Mouse (Mus musculus) intestine, postnatal 0 days (tissue): ENCODE data around the gene Lalba. TPM values are rescaled to one million over a fixed set of nuclear protein-coding genes. Genes with fewer than 3 reads are reported as not detected.
"Not testable (repeated sequence)": the region's sequence is repeated elsewhere in the genome, so short reads cannot be mapped to it uniquely, and the experiment has no call there.

Source experiments
- ATAC-seq: fragments of 200-750 bp; cut with Nextera tagmentation; 2 replicates; pipeline ENCODE4 v1.8.0; 2017; ENCODE audit warnings: mild to moderate bottlenecking, moderate TSS enrichment, moderate library complexity
- H3K27ac ChIP-seq: fragments of 300-500 bp; sonication (generic); 2 replicates; pipeline ENCODE4 v1.5.1; 2014; ENCODE audit warnings: mild to moderate bottlenecking, low read depth, low read length, moderate library complexity
- H3K27me3 ChIP-seq: fragments of 300-500 bp; sonication (generic); replicated peaks from 2 replicates; pipeline ENCODE4 v1.6.1; 2014; ENCODE audit warnings: low read length, mixed read lengths; ENCODE audit not compliant: control insufficient read depth, insufficient read depth
- H3K36me3 ChIP-seq: fragments of 300-500 bp; sonication (generic); 2 replicates; pipeline ENCODE4 v1.6.1; 2014; ENCODE audit warnings: mild to moderate bottlenecking, moderate library complexity; ENCODE audit not compliant: control insufficient read depth, insufficient read depth
- H3K4me1 ChIP-seq: fragments of 300-500 bp; sonication (generic); replicated peaks from 2 replicates; pipeline ENCODE4 v1.6.1; 2014; ENCODE audit warnings: antibody characterized with exemption, low read length, mixed read lengths; ENCODE audit not compliant: control insufficient read depth, insufficient read depth
- H3K4me2 ChIP-seq: fragments of 300-500 bp; sonication (generic); replicated peaks from 2 replicates; pipeline ENCODE4 v1.6.1; 2014; ENCODE audit warnings: low read depth, mild to moderate bottlenecking, moderate library complexity
- H3K4me3 ChIP-seq: fragments of 300-500 bp; sonication (generic); 2 replicates; pipeline ENCODE4 v1.5.1; 2014; ENCODE audit warnings: low read depth, low read length
- H3K9ac ChIP-seq: fragments of 300-500 bp; sonication (generic); 2 replicates; pipeline ENCODE4 v1.6.1; 2014; ENCODE audit warnings: mild to moderate bottlenecking, low read depth, low read length
- H3K9me3 ChIP-seq: fragments of 300-500 bp; sonication (generic); 2 replicates; pipeline ENCODE4 v1.6.1; 2016; ENCODE audit warnings: mixed run types; ENCODE audit not compliant: control insufficient read depth
- CTCF ChIP-seq: sonication (generic); IDR thresholded peaks from 2 replicates; pipeline ENCODE4 v1.5.1; 2016; ENCODE audit warnings: low read depth, mild to moderate bottlenecking, control low read depth, antibody characterized with exemption, moderate library complexity
- WGBS: fragments of 180-500 bp; shearing (Covaris S2); extraction: QIAGEN DNeasy Blood & Tissue Kit; methylation state at CpG from one replicate; pipeline ENCODE4 v1.1.7; 2014; 5-methylcytosine and 5-hydroxymethylcytosine counted together
- polyA plus RNA-seq: library from polyadenylated mRNA; unstranded; fragments of >200 nt; fragmentation: Nextera tagmentation; extraction: Ambion mirVana; gene quantifications from 2 replicates; pipeline ENCODE4 v1.2.1, GENCODE M21; 2015

Lalba gene
- polyA plus RNA-seq, 1 experiment from 2014 or later, result 0.56 TPM

DNA sequence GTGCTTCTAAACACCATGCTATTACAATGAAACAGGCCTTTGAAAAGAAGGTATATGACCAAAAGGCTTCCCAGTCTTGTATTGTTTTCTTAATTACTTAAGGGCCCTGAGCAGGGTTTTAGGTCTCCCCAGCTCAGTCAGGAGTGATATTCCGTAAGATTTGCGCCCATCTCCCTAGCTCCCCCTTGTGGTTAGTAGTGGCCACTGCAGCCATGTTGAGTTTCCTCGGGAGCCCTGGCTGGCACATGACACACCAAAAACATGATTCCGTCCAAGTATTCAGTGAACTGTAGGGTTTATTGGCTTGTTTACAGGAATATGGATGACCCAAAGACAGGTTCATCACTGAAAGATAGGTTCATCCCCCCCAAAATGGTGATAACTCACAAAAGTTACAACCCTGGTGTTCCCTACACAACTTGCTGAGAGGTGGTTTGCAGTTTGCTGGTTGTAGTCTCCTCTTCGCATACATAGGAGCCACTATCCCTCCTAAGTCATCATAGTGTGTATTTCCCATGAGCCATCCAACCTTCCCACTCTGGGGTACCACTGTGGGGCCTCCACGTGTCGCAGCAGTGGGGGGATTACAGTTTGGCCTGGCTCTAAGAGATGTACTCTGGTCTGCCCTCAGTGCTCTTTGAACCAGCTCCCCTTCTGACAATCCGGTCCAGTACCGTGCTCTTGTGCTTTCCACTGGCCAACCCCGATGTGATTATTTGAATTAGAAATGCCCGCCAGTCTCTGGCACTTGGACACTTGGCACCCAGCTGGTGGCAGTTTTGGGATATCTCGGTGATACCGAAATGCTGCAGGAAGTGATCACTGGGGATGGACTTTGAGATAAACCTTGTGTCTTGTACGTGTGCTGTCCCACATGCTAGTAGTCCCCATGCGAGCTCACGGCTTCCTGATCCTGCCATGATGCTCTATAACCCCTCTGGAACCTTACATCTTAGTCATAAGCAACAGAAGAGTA lies 35.1 kb upstream of the Lalba start:
- Histone ChIP-seq H3K9me3 (no peaks in the 10 kb centered on the region), H3K36me3 (peaks cover 30% of the 10 kb centered on the region), H3K4me1 (no peaks in the 10 kb centered on the region), H3K4me2 (no peak overlapping the region), H3K9ac (no peak overlapping the region), H3K27ac (no peak overlapping the region), H3K4me3 (no peak overlapping the region), H3K27me3 (no peaks in the 10 kb centered on the region)
- no peak for ATAC-seq
- 68% methylated on average over 16 of the region's 16 CpGs for WGBS
- peak; percentile 94 for TF ChIP-seq CTCF

DNA sequence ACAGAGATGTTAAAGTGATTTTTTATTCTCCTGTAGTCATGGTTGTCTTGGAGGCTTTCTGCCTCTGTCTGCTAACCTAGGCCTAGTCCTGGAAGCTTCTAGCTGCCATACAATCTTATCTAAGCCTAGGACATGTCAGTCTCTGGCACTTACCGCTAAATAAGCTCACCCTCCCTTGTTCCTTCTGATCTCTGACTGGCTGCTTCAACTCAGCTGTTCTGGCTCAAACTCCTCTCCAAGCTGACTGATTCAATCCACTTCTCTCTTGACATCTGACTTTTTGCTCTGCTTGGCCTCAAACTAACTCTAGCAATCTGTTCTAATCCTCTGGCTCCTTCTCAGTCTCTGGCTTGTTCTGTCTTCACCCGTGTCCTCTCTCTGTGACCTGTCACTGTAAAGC lies 32.3 kb upstream of the Lalba start:
- 75% methylated on average over 2 of the region's 2 CpGs for WGBS

DNA sequence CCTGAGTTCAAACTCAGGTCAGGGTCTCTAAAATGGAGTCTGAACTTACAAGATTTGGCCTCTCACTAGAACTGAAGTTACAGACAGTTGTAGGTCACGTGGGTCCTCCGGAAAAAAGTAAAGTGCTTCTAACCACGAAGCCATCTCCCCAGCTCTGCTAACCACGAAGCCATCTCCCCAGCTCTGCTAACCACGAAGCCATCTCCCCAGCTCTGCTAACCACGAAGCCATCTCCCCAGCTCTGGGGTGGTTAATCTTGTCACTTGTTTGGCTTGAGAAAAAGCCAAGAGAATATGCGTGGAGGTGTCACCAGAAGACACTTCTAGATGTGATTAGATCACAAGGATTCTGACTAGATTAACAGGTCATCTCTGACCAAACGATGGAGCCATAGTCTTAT lies 31.6 kb upstream of the Lalba start:
- H3K27me3 ChIP-seq, result peaks cover 7% of the 10 kb centered on the region; the same call in 1 of the 2 replicates
- no peaks in the 10 kb centered on the region for H3K9me3 ChIP-seq
- H3K36me3 ChIP-seq, result no peaks in the 10 kb centered on the region
- no peak overlapping the region for H3K9ac ChIP-seq
- ATAC-seq, result no peak
- no peak overlapping the region for H3K27ac ChIP-seq
- no peaks in the 10 kb centered on the region for H3K4me1 ChIP-seq
- WGBS, result 83% methylated on average over 8 of the region's 8 CpGs
- H3K4me2 ChIP-seq, result no peak overlapping the region
- no peak overlapping the region for H3K4me3 ChIP-seq
- no peak for TF ChIP-seq CTCF

More for the DNA sequence above, 32.3 kb upstream of the Lalba start:
- H3K9ac ChIP-seq, H3K27me3 ChIP-seq, H3K4me2 ChIP-seq, H3K4me1 ChIP-seq, ATAC-seq, H3K36me3 ChIP-seq, H3K4me3 ChIP-seq, H3K9me3 ChIP-seq, H3K27ac ChIP-seq: not testable (repeated sequence)

DNA sequence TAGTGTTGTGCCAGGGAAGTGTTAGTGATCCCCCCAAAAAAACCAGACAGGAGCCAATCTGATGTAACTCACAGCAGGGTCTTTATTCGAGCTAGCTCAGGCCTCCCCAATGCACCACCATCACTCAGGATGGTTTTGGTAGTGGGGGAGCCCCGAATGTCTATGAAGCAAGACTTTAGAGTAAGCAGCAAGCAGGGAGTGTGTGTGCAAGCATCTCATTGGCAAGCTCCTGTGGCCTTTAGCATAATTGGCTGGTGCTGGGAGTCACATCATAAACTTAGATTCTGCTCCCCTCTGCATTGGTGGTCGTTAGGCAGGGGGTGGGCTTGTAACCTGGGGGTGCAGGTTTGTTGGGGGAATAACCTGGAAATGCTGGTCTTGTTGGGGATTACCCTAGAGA lies 31.2 kb upstream of the Lalba start:
- not testable (repeated sequence) for H3K9ac ChIP-seq, H3K27ac ChIP-seq, H3K27me3 ChIP-seq, H3K4me1 ChIP-seq, H3K4me2 ChIP-seq, H3K36me3 ChIP-seq, H3K4me3 ChIP-seq, ATAC-seq, H3K9me3 ChIP-seq
- WGBS, result 61% methylated on average over 3 of the region's 3 CpGs

DNA sequence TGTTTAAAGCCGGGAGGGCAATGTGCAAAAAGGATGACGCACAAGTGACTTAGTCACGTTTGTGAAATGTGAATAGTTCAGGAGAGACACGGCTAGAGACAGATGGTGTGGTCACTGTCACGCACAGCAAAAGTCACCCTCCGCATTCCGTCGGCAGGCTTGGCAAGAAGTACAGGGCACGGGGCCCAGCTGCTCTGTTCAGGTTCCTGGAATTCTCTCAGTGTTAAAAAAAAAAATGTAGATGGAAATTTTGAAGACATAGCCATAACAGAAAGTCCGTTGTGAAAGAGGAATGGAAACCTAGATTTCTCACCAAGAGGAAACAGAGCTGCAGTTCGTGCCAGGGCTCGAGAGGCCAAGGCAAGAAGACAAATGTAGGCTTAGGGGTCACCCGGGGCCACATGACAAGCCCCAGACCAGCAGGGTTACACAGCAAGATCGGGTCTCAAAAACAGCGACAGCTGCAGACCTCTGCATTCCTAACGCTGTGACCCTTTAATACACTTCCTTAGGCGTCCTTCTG lies 30.3 kb upstream of the Lalba start:
- Histone ChIP-seq H3K36me3 (no peaks in the 10 kb centered on the region), H3K4me1 (no peaks in the 10 kb centered on the region), H3K4me3 (no peak overlapping the region), H3K9me3 (no peaks in the 10 kb centered on the region), H3K4me2 (no peak overlapping the region; the same call in 1 of the 2 replicates), H3K9ac (no peak overlapping the region), H3K27ac (peak overlapping the region; percentile 28; the same call in 1 of the 2 replicates), H3K27me3 (peaks cover 7% of the 10 kb centered on the region; the same call in 1 of the 2 replicates)
- no peak for TF ChIP-seq CTCF
- no peak for ATAC-seq
- 38% methylated on average over 17 of the region's 17 CpGs for WGBS

DNA sequence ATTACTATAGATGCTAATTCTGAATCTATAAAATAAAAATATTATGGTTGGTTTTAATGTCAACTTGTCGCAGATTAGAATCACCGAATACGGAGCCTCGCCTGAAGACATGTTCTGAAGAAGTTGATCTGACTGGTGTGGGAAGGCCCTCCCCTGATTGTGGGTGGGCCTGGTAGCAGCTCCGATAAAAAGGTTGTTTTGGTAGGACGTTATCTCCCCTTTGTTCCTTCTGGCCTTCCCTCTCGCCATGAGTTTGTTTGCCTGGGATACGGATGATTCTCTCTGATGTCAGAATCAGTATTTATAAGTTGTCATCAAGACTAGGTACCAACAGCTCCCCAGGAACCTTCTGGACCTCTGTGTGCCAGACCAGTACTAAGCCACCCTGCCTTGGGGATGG lies 29.7 kb upstream of the Lalba start:
- Histone ChIP-seq H3K9ac (no peak overlapping the region), H3K4me1 (no peaks in the 10 kb centered on the region), H3K36me3 (no peaks in the 10 kb centered on the region), H3K9me3 (no peaks in the 10 kb centered on the region), H3K27me3 (peaks cover 7% of the 10 kb centered on the region; the same call in 1 of the 2 replicates), H3K4me2 (no peak overlapping the region), H3K4me3 (no peak overlapping the region), H3K27ac (no peak overlapping the region)
- ATAC-seq, result no peak
- WGBS, result 56% methylated on average over 8 of the region's 8 CpGs
- TF ChIP-seq CTCF, result no peak
